Mouse (Mus musculus): ENCODE data around the gene Gbf1.

GRCm38 (mm10) chr19:46310312-46310865 is 158.1 kb downstream of the Gbf1 start:
- no peak for TF ChIP-seq CTCF (IDR thresholded peaks at IDR 0.05; ENCODE audit: insufficient read depth, low read length)
- no peak for TF ChIP-seq POLR2A (IDR thresholded peaks at IDR 0.05; ENCODE audit: borderline replicate concordance, extremely low read depth, low read depth, low read length)
